Mouse (Mus musculus) E14TG2a.4 (cell line): ENCODE measurements around the gene Rtn4ip1.

Experiments
- CTCF ChIP-seq: conservative IDR thresholded peaks from 2 replicates; pipeline ENCODE4 v1.5.1; 2014; ENCODE audit warnings: low read length
- NANOG ChIP-seq: IDR thresholded peaks from 2 replicates; pipeline ENCODE4 v1.6.1; 2014; ENCODE audit warnings: borderline replicate concordance, low read length, mixed read lengths

GRCm38 (mm10) chr10:44003551-44004151 lies 102.0 kb downstream of the Rtn4ip1 start:
- no peak for TF ChIP-seq CTCF
- no peak for TF ChIP-seq NANOG
